Mouse (Mus musculus) midbrain, embryonic 15.5 days (tissue): ENCODE data around the gene Piezo1. TPM values are rescaled to one million over a fixed set of nuclear protein-coding genes. Genes with fewer than 3 reads are reported as not detected.

Source experiments
- ATAC-seq: fragments of 200-750 bp; cut with Nextera tagmentation; replicated peaks from 2 replicates; pipeline ENCODE4 v1.8.0; 2017; ENCODE audit warnings: moderate TSS enrichment
- H3K27ac ChIP-seq: fragments of 300-500 bp; sonication (generic); 2 replicates; pipeline ENCODE4 v1.5.1; 2015; ENCODE audit warnings: mild to moderate bottlenecking, inconsistent platforms
- H3K27me3 ChIP-seq: fragments of 300-500 bp; sonication (generic); replicated peaks from 2 replicates; pipeline ENCODE4 v1.6.1; 2015; ENCODE audit warnings: inconsistent platforms
- H3K36me3 ChIP-seq: fragments of 300-500 bp; sonication (generic); replicated peaks from 2 replicates; pipeline ENCODE4 v1.6.1; 2015; ENCODE audit warnings: inconsistent platforms
- H3K4me1 ChIP-seq: fragments of 300-500 bp; sonication (generic); 2 replicates; pipeline ENCODE4 v1.6.1; 2015; ENCODE audit warnings: inconsistent platforms
- H3K4me2 ChIP-seq: fragments of 300-500 bp; sonication (generic); 2 replicates; pipeline ENCODE4 v1.6.1; 2015; ENCODE audit warnings: inconsistent platforms, mild to moderate bottlenecking, moderate library complexity
- H3K4me3 ChIP-seq: fragments of 300-500 bp; sonication (generic); 2 replicates; pipeline ENCODE4 v1.5.1; 2015; ENCODE audit warnings: mild to moderate bottlenecking, inconsistent platforms
- H3K9ac ChIP-seq: fragments of 300-500 bp; sonication (generic); 2 replicates; pipeline ENCODE4 v1.6.1; 2015; ENCODE audit warnings: mild to moderate bottlenecking, inconsistent platforms
- H3K9me3 ChIP-seq: fragments of 300-500 bp; sonication (generic); 2 replicates; pipeline ENCODE4 v1.6.1; 2016; ENCODE audit warnings: inconsistent platforms
- WGBS: fragments of 180-500 bp; shearing (Covaris S2); methylation state at CpG from one replicate; pipeline ENCODE4 v1.1.7; 2015; ENCODE audit warnings: mixed read lengths; 5-methylcytosine and 5-hydroxymethylcytosine counted together
- polyA plus RNA-seq: library from polyadenylated mRNA; unstranded; fragments of >200 nt; fragmentation: Nextera tagmentation; extraction: Ambion mirVana; gene quantifications from 2 replicates; pipeline ENCODE4 v1.2.1, GENCODE M21; 2015

Gene Piezo1
- polyA plus RNA-seq, 1 experiment from 2014 or later, result 2.7 TPM

- ATAC-seq, result no peak; the same call in 1 of the 2 replicates
- H3K36me3 ChIP-seq, result no peaks in the 10 kb centered on the region
- 0% methylated on average over 43 of the region's 43 CpGs for WGBS
- H3K27me3 ChIP-seq, result peaks cover 32% of the 10 kb centered on the region
- H3K4me1 ChIP-seq, result peaks cover 14% of the 10 kb centered on the region
- no peaks in the 10 kb centered on the region for H3K9me3 ChIP-seq
- peak overlapping the region; percentile 89 for H3K4me2 ChIP-seq
- peak overlapping the region; percentile 46 for H3K9ac ChIP-seq
- H3K4me3 ChIP-seq, result peak overlapping the region; percentile 53
- no peak overlapping the region for H3K27ac ChIP-seq
These were observed 199 bp downstream of the Piezo1 start for GRCm38 (mm10) chr8:122550995-122551264.

GRCm38 (mm10) chr8:122550234-122550994 is 715 bp downstream of the Piezo1 start:
- Histone ChIP-seq H3K9me3 (no peaks in the 10 kb centered on the region), H3K4me3 (peak overlapping the region; percentile 53), H3K4me1 (peaks cover 14% of the 10 kb centered on the region), H3K27me3 (peaks cover 32% of the 10 kb centered on the region), H3K4me2 (peak overlapping the region; percentile 89), H3K36me3 (no peaks in the 10 kb centered on the region), H3K27ac (no peak overlapping the region), H3K9ac (peak overlapping the region; percentile 46)
- peak; percentile 58; the same call in 1 of the 2 replicates for ATAC-seq
- 5% methylated on average over 48 of the region's 52 CpGs for WGBS

- Histone ChIP-seq H3K36me3 (no peaks in the 10 kb centered on the region), H3K27ac (no peak overlapping the region), H3K4me2 (no peak overlapping the region), H3K4me3 (no peak overlapping the region), H3K9me3 (no peaks in the 10 kb centered on the region), H3K4me1 (peaks cover 14% of the 10 kb centered on the region), H3K9ac (peak overlapping the region; percentile 5; the same call in 1 of the 2 replicates), H3K27me3 (peaks cover 32% of the 10 kb centered on the region)
- WGBS, result 72% methylated on average over 3 of the region's 3 CpGs
- ATAC-seq, result no peak
These were observed 2.2 kb downstream of the Piezo1 start for GRCm38 (mm10) chr8:122548891-122549439.

- Histone ChIP-seq H3K4me2 (no peak overlapping the region), H3K27me3 (peaks cover 32% of the 10 kb centered on the region), H3K4me1 (peaks cover 14% of the 10 kb centered on the region), H3K36me3 (no peaks in the 10 kb centered on the region), H3K27ac (no peak overlapping the region), H3K9me3 (no peaks in the 10 kb centered on the region), H3K4me3 (no peak overlapping the region), H3K9ac (no peak overlapping the region)
- WGBS, result 72% methylated on average over 13 of the region's 13 CpGs
- no peak for ATAC-seq
These were observed 2.8 kb downstream of the Piezo1 start for GRCm38 (mm10) chr8:122548331-122548730.

GRCm38 (mm10) chr8:122547815-122548214 is 3.3 kb downstream of the Piezo1 start:
- Histone ChIP-seq H3K4me1 (peaks cover 14% of the 10 kb centered on the region), H3K27ac (no peak overlapping the region), H3K9me3 (no peaks in the 10 kb centered on the region), H3K9ac (no peak overlapping the region), H3K27me3 (peaks cover 32% of the 10 kb centered on the region), H3K36me3 (no peaks in the 10 kb centered on the region), H3K4me2 (no peak overlapping the region), H3K4me3 (no peak overlapping the region)
- ATAC-seq, result no peak
- WGBS, result 42% methylated on average over 5 of the region's 5 CpGs

- Histone ChIP-seq H3K27me3 (peaks cover 32% of the 10 kb centered on the region), H3K4me1 (peaks cover 14% of the 10 kb centered on the region), H3K9ac (no peak overlapping the region), H3K9me3 (no peaks in the 10 kb centered on the region), H3K4me3 (no peak overlapping the region), H3K27ac (no peak overlapping the region), H3K4me2 (no peak overlapping the region), H3K36me3 (no peaks in the 10 kb centered on the region)
- 69% methylated on average over 24 of the region's 24 CpGs for WGBS
- ATAC-seq, result no peak
These were observed 4.2 kb downstream of the Piezo1 start for GRCm38 (mm10) chr8:122546811-122547453.

- Histone ChIP-seq H3K27me3 (peaks cover 24% of the 10 kb centered on the region), H3K4me2 (no peak overlapping the region), H3K36me3 (no peaks in the 10 kb centered on the region), H3K4me1 (peaks cover 13% of the 10 kb centered on the region), H3K27ac (no peak overlapping the region), H3K9me3 (no peaks in the 10 kb centered on the region), H3K9ac (no peak overlapping the region), H3K4me3 (no peak overlapping the region)
- 86% methylated on average over 7 of the region's 7 CpGs for WGBS
- ATAC-seq, result no peak
These were observed 4.9 kb downstream of the Piezo1 start for GRCm38 (mm10) chr8:122546066-122546755.

GRCm38 (mm10) chr8:122544138-122544537 is 7.0 kb downstream of the Piezo1 start:
- ATAC-seq, result no peak
- 90% methylated on average over 8 of the region's 8 CpGs for WGBS
- Histone ChIP-seq H3K9ac (no peak overlapping the region), H3K4me3 (no peak overlapping the region), H3K4me2 (no peak overlapping the region), H3K4me1 (no peaks in the 10 kb centered on the region), H3K36me3 (no peaks in the 10 kb centered on the region), H3K27me3 (peaks cover 5% of the 10 kb centered on the region; the same call in 1 of the 2 replicates), H3K9me3 (no peaks in the 10 kb centered on the region), H3K27ac (no peak overlapping the region)

- H3K9me3 ChIP-seq, result no peaks in the 10 kb centered on the region
- H3K36me3 ChIP-seq, result no peaks in the 10 kb centered on the region
- no peak overlapping the region for H3K27ac ChIP-seq
- H3K27me3 ChIP-seq, result no peaks in the 10 kb centered on the region
- H3K9ac ChIP-seq, result no peak overlapping the region
- WGBS, result 89% methylated on average over 9 of the region's 9 CpGs
- ATAC-seq, result no peak
- H3K4me3 ChIP-seq, result no peak overlapping the region
- no peaks in the 10 kb centered on the region for H3K4me1 ChIP-seq
- no peak overlapping the region for H3K4me2 ChIP-seq
These were observed 12.6 kb downstream of the Piezo1 start for GRCm38 (mm10) chr8:122538310-122539076.

GRCm38 (mm10) chr8:122537812-122538211 is 13.3 kb downstream of the Piezo1 start:
- no peak overlapping the region for H3K9ac ChIP-seq
- H3K4me1 ChIP-seq, result no peaks in the 10 kb centered on the region
- H3K27me3 ChIP-seq, result no peaks in the 10 kb centered on the region
- no peak overlapping the region for H3K4me2 ChIP-seq
- H3K27ac ChIP-seq, result no peak overlapping the region
- no peak overlapping the region for H3K4me3 ChIP-seq
- H3K9me3 ChIP-seq, result no peaks in the 10 kb centered on the region
- 88% methylated on average over 2 of the region's 2 CpGs for WGBS
- H3K36me3 ChIP-seq, result no peaks in the 10 kb centered on the region
- no peak for ATAC-seq

- Histone ChIP-seq H3K9ac (no peak overlapping the region), H3K27me3 (no peaks in the 10 kb centered on the region), H3K4me2 (no peak overlapping the region), H3K4me1 (no peaks in the 10 kb centered on the region), H3K9me3 (no peaks in the 10 kb centered on the region), H3K36me3 (no peaks in the 10 kb centered on the region), H3K27ac (no peak overlapping the region), H3K4me3 (no peak overlapping the region)
- no peak for ATAC-seq
- 76% methylated on average over 6 of the region's 6 CpGs for WGBS
These were observed 14.1 kb downstream of the Piezo1 start for GRCm38 (mm10) chr8:122537033-122537432.

- ATAC-seq, result no peak
- 79% methylated on average over 8 of the region's 8 CpGs for WGBS
- Histone ChIP-seq H3K27me3 (no peaks in the 10 kb centered on the region), H3K4me1 (no peaks in the 10 kb centered on the region), H3K9me3 (no peaks in the 10 kb centered on the region), H3K4me3 (no peak overlapping the region), H3K4me2 (no peak overlapping the region), H3K36me3 (no peaks in the 10 kb centered on the region), H3K27ac (no peak overlapping the region), H3K9ac (no peak overlapping the region)
These were observed 19.8 kb downstream of the Piezo1 start for GRCm38 (mm10) chr8:122531312-122531711.
